Mouse (Mus musculus): ENCODE data around the gene Sphk1. TPM values are rescaled to one million over a fixed set of nuclear protein-coding genes. Genes with fewer than 3 reads are reported as not detected.

The Sphk1 gene
- total and polyA plus RNA-seq, 3 experiments: 53.5 to 127 TPM; not detected in 1

GRCm38 (mm10) chr11:116532810-116533338 lies 2.1 kb downstream of the Sphk1 start (continued):
- no peak for TF ChIP-seq JUND (IDR thresholded peaks at IDR 0.05; ENCODE audit: low read depth, low read length)
- no peak for TF ChIP-seq POLR2AphosphoS5 (IDR thresholded peaks at IDR 0.05; ENCODE audit: borderline replicate concordance, low read depth, low read length)
- TF ChIP-seq CHD2 (IDR thresholded peaks at IDR 0.05; ENCODE audit: low read length): no peak
- TF ChIP-seq MEF2A (IDR thresholded peaks at IDR 0.05; ENCODE audit: extremely low read depth, insufficient replicate concordance, low read depth, low read length, poor library complexity, severe bottlenecking): no peak
- no peak for TF ChIP-seq USF2 (IDR thresholded peaks at IDR 0.05; ENCODE audit: borderline replicate concordance in 1 of 2, insufficient read depth in 1 of 2, low read depth in 1 of 2, low read length in 2 of 2)

DNA sequence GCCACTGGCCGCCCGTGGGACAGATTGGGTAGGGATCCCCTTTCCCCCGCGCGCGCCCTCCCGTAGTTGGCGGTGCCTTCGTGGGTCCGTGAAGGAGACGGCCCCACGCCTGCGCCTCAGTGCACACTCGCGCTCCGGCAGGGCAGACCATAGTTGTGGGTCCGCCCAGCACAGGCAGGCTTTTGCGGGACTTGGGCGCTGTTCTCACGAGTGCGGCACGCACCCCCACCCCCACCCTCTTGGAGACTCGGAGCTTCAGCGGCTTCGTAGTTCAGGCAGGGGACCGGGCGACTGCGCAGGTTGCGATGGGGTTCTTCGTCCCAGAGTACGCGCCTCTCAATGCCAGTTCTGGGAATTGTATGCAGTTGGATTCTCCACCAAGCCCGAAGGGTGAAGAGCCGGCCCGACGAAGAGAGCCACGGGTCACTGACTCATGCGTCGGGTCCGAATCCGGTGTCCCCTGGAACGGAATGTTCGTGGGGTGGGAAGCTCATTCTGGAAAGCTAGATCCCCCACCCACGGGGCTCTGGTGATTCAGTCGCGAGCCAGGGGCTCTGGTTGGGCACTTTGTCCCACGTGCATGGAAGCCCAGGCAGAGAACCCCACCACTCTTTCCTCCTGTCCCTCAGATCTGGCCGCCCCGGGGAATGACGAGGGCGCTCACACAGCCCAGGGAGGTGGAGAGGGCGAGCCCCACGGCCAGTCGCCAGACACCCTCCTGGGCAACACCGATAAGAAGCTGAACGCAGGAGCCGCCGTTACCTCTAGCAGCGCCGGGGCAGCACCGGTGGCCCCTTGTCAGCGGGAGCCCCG lies 2.8 kb downstream of the Sphk1 start:
- DNase-seq (ENCODE audit: low read depth, low spot score): peak; percentile 87
- H3K79me2 ChIP-seq (ENCODE audit: control insufficient read depth, insufficient read depth, low read length, poor library complexity): peaks cover 35% of the 10 kb centered on the region
- H3K27ac ChIP-seq (ENCODE audit: control insufficient read depth, low read depth, low read length): peak overlapping the region; percentile 73
- H3K9ac ChIP-seq (ENCODE audit: control insufficient read depth, low read depth, low read length, poor library complexity, severe bottlenecking): peak overlapping the region; percentile 85
- H3K4me1 ChIP-seq (ENCODE audit: control insufficient read depth in 1 of 2, insufficient read depth in 2 of 2, low read length in 2 of 2): peaks cover 8 to 27% of the 10 kb centered on the region in 2 experiments; a peak in 3 of 4 replicates
- peak overlapping the region; percentile 80 to 83 for H3K4me3 ChIP-seq (ENCODE audit: control insufficient read depth in 1 of 2, insufficient read depth in 1 of 2, low read depth in 2 of 2, low read length in 2 of 2)
- H3K9me3 ChIP-seq (replicated peaks; ENCODE audit: insufficient read depth, low read length): no peaks in the 10 kb centered on the region
- no peaks in the 10 kb centered on the region for H3K27me3 ChIP-seq (ENCODE audit: control insufficient read depth in 1 of 2, insufficient read depth in 2 of 2, low read length in 2 of 2)
- H3K36me3 ChIP-seq (ENCODE audit: control insufficient read depth in 1 of 2, insufficient read depth in 2 of 2, low read length in 2 of 2): peaks cover 3 to 17% of the 10 kb centered on the region in 2 experiments; a peak in 3 of 4 replicates
- TF ChIP-seq TCF12 (IDR thresholded peaks at IDR 0.05; ENCODE audit: low read depth, low read length): peak; percentile 36; the same call in 1 of the 2 replicates
- TF ChIP-seq POLR2AphosphoS2 (IDR thresholded peaks at IDR 0.05; ENCODE audit: low read length): no peak
- TF ChIP-seq RAD21 (IDR thresholded peaks at IDR 0.05; ENCODE audit: low read depth, low read length): no peak
- peak; percentile 32; the same call in 1 of the 2 replicates for TF ChIP-seq HCFC1 (IDR thresholded peaks at IDR 0.05; ENCODE audit: low read depth, low read length)
- no peak for TF ChIP-seq ELF1 (IDR thresholded peaks at IDR 0.05; ENCODE audit: low read depth, low read length)
- TF ChIP-seq TBP (IDR thresholded peaks at IDR 0.05; ENCODE audit: low read depth, low read length): no peak
- 0 out of 2 replicates have a peak, but pooled peaks have one; percentile 34 for TF ChIP-seq GABPA (IDR thresholded peaks at IDR 0.05; ENCODE audit: low read depth, low read length)
- no peak for TF ChIP-seq RCOR1 (IDR thresholded peaks at IDR 0.05; ENCODE audit: low read depth, low read length)
- TF ChIP-seq CHD1 (IDR thresholded peaks at IDR 0.05; ENCODE audit: low read depth, low read length): no peak; the same call in 1 of the 2 replicates
- 0 out of 2 replicates have a peak, but pooled peaks have one; percentile 23 for TF ChIP-seq MAZ (IDR thresholded peaks at IDR 0.05; ENCODE audit: low read depth, low read length)
- peak; percentile 23; the same call in 1 of the 2 replicates for TF ChIP-seq MXI1 (IDR thresholded peaks at IDR 0.05; ENCODE audit: low read depth, low read length)
- peak; percentile 57; the same call in 1 of the 2 replicates for TF ChIP-seq NRF1 (IDR thresholded peaks at IDR 0.05; ENCODE audit: insufficient read depth, low read depth, low read length, poor library complexity, severe bottlenecking)
- TF ChIP-seq MYB (IDR thresholded peaks at IDR 0.05; ENCODE audit: low read depth, low read length): no peak
- TF ChIP-seq SMC3 (IDR thresholded peaks at IDR 0.05; ENCODE audit: low read depth, low read length): no peak
- TF ChIP-seq TAL1 (IDR thresholded peaks at IDR 0.05; ENCODE audit: low read length): peak; percentile 74
- TF ChIP-seq MYC (IDR thresholded peaks at IDR 0.05; ENCODE audit: low read depth, low read length): no peak
- no peak for TF ChIP-seq CTCF (IDR thresholded peaks at IDR 0.05 in 2 of 3, conservative IDR thresholded peaks at IDR 0.05 in 1 of 3; ENCODE audit: control insufficient read depth in 1 of 3, insufficient read depth in 1 of 3, low read depth in 2 of 3, low read length in 3 of 3, poor library complexity in 1 of 3, severe bottlenecking in 1 of 3)
- TF ChIP-seq KAT2A (conservative IDR thresholded peaks at IDR 0.05; ENCODE audit: low read depth, low read length): no peak
- TF ChIP-seq EP300 (IDR thresholded peaks at IDR 0.05; ENCODE audit: low read depth in 1 of 2, low read length in 2 of 2): peak in 1 of 2 experiments; percentile 37; a peak in 2 of 4 replicates
- no peak for TF ChIP-seq USF2 (IDR thresholded peaks at IDR 0.05; ENCODE audit: borderline replicate concordance in 1 of 2, insufficient read depth in 1 of 2, low read depth in 1 of 2, low read length in 2 of 2)
- TF ChIP-seq SIN3A (IDR thresholded peaks at IDR 0.05; ENCODE audit: low read length): no peak
- TF ChIP-seq JUND (IDR thresholded peaks at IDR 0.05; ENCODE audit: low read depth, low read length): no peak
- TF ChIP-seq ZC3H11A (IDR thresholded peaks at IDR 0.05; ENCODE audit: low read depth, low read length): 0 out of 2 replicates have a peak, but pooled peaks have one; percentile 2
- peak; percentile 19; the same call in 1 of the 2 replicates for TF ChIP-seq ZMIZ1 (IDR thresholded peaks at IDR 0.05; ENCODE audit: low read depth, low read length)
- TF ChIP-seq MEF2A (IDR thresholded peaks at IDR 0.05; ENCODE audit: extremely low read depth, insufficient replicate concordance, low read depth, low read length, poor library complexity, severe bottlenecking): no peak
- no peak for TF ChIP-seq GATA1 (IDR thresholded peaks at IDR 0.05; ENCODE audit: low read depth, low read length)
- peak; percentile 33; the same call in 1 of the 2 replicates for TF ChIP-seq CHD2 (IDR thresholded peaks at IDR 0.05; ENCODE audit: low read length)
- 0 out of 2 replicates have a peak, but pooled peaks have one; percentile 55 for TF ChIP-seq UBTF (IDR thresholded peaks at IDR 0.05; ENCODE audit: borderline replicate concordance, insufficient read depth, low read depth, low read length)
- no peak for TF ChIP-seq POLR2AphosphoS5 (IDR thresholded peaks at IDR 0.05; ENCODE audit: borderline replicate concordance, low read depth, low read length)
- TF ChIP-seq MAX (IDR thresholded peaks at IDR 0.05; ENCODE audit: low read length): peak; percentile 11; the same call in 1 of the 2 replicates
